Mouse (Mus musculus): Measurements from ENCODE around the gene Mag. TPM values are rescaled to one million over a fixed set of nuclear protein-coding genes. Genes with fewer than 3 reads are reported as not detected.
"Not testable (repeated sequence)": the region's sequence is repeated elsewhere in the genome, so short reads cannot be mapped to it uniquely, and the experiment has no call there.

The Mag gene
- polyA plus RNA-seq, 1 experiment = 0.65 TPM

GRCm38 (mm10) chr7:30940070-30940469 lies 25.4 kb upstream of the Mag start:
- DNase-seq (ENCODE audit: low read depth) = not testable (repeated sequence)

DNA sequence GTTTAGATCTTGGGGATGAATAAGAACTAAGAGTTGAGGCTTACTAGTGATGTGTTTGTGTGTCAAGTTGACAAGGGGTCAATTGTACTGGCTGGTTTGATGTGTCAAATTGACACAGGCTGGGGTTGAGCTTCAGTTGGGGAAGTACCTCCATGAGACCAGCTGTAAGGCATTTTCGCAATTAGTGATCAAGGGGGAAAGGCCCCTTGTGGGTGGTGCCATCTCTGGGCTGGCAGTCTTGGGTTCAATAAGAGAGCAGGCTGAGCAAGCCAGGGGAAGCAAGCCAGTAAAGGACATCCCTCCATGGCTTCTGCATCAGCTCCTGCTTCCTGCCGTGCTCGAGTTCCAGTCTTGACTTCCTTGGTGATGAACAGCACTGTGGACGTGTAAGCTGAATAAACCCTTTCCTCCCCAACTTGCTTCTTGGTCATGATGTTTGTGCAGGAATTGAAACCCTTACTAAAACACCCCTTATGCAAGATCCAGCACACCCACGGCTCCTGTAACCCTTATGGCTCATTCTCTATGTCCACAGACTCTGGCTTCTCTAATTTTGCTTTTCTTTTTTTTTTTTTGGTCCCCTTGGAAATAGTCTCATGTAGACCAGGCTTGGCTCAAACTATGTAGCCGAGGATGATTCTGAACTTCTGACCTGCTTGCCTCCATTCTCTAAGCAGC lies 20.9 kb upstream of the Mag start:
- DNase-seq (ENCODE audit: low read depth) = not testable (repeated sequence)

DNA sequence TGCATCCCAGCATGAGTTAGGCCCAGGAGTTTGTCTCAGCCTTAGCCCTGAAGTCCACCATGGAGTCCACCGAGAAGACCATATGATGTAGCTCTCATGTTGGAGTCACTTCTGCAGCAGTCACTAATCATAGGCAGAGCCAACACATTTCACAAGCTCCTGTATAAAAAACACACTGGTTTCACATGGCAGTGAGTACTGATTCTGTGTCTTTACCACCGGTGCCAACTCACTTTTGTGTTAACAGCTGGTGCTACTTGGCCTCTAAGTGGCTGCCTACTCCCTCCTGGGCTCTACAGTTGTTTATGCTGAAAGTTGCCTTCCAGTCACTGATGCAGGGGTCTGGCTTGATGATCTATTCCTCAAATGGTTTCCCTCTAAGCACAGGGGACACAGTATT lies 9.9 kb upstream of the Mag start, which contains the start of gene Hamp2:
TSS of gene Hamp2 (minus strand) at position 101 of the 400 bp plus-strand sequence.
- DNase-seq (ENCODE audit: low read depth) = not testable (repeated sequence)

- DNase-seq (ENCODE audit: low read depth) = no peak
Observed at GRCm38 (mm10) chr7:30924071-30924470, 9.4 kb upstream of the Mag start.

DNA sequence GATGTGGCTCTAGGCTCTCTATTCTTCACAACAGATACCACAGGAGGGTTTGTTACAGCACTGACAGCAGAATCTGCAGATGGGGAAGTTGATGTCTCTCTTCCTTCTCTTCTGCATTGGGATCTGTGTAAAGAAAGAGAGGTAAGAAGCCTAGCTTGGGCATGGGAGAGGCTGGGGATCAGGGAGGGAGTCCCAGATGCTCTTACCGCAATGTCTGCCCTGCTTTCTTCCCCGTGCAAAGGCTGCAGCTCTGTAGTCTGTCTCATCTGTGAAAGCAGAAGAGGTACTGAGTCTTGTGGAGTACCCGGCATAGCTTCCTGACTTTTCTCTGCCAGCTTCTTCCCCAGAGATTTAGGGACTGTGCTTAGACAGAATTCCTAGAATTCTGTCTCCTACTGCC lies 7.8 kb upstream of the Mag start:
- not testable (repeated sequence) for DNase-seq (ENCODE audit: low read depth)

DNA sequence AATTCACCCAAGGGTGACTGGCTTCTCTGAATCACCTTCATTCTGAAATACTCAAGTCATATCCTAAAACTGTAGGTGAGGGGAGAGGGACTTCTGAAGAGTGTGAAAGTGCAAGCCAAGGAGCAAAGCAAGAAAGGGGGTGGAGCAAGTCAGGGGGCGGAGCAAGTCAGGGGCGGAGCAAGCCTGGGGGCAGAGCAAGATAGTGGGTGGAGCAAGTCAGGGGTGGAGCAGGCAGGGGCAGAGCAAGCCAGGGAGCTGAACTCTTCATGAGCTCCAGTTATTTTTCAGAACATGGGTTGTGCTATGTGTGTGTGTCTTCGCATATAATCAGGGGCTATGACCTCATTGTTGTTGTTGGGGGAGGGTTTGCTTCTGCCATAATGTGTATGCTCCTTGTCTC lies 5.5 kb upstream of the Mag start:
- no peak for DNase-seq (ENCODE audit: low read depth)

GRCm38 (mm10) chr7:30917219-30917618 lies 2.5 kb upstream of the Mag start:
- no peak for DNase-seq (ENCODE audit: low read depth)

DNA sequence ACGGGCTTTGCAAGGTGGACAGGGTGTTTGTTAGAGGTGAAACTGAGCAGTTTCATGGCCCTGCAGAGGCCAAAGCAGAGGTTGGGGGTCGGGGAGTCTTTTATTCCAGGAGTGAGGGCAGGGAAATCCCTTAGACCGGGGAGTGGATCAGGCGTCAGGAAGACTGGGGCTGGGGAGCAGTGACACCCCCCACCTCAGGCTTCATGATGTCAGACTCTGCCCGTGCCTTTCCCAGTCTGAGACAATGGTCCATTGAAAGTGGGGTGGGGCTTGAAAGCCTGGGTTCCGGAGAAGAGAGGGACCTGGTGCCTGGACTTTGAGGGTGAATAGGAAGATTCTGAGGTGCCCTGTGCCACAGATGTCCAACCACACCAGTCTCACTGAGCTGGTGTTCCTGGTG lies 2.0 kb upstream of the Mag start:
- no peak for DNase-seq (ENCODE audit: low read depth)

DNA sequence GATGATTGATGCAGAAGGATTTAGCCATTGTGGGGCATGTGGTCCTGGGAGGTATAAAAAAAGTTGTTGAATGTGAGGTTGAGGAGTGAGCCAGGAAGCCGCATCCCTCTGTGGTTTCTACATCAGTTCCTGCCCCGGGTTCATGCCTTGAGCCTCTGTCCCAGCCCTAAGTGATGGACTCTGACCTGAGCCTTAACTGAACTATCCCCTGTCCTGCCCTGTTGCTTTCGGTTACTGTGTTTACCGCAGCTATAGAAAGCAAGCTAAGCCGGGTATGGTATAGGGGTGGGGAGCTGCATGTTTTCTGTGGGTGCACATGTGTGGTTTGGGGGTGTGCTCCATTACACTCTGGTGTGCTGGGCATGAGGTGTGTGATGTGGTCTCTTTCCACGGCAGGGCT lies 4.9 kb downstream of the Mag start:
- no peak for DNase-seq (ENCODE audit: low read depth)

DNA sequence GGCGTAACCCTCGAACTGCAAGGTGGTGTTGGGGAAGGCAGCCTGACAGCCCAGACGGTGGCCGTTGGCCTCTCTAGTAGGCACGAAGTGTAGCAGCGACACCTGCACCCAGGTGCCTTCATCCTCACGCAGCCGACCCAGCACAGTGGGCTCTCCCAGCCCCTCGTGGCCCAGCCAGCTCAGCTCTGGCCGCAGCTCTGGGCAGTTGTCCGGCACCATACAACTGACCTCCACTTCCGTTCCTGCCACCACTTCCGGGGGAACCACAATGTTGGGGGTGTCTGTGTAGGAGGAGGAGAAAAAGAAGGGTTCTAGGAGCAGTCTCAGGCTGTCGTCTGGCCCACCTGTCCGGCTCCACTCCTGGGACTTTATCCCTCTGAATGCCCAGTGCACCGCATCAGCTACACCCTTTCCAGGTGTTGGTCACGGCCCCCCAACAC lies 5.7 kb downstream of the Mag start:
- no peak for DNase-seq (ENCODE audit: low read depth)

GRCm38 (mm10) chr7:30908277-30908991 lies 6.2 kb downstream of the Mag start:
- no peak for DNase-seq (ENCODE audit: low read depth)

GRCm38 (mm10) chr7:30904042-30904441 lies 10.6 kb downstream of the Mag start:
- no peak for DNase-seq (ENCODE audit: low read depth)

DNA sequence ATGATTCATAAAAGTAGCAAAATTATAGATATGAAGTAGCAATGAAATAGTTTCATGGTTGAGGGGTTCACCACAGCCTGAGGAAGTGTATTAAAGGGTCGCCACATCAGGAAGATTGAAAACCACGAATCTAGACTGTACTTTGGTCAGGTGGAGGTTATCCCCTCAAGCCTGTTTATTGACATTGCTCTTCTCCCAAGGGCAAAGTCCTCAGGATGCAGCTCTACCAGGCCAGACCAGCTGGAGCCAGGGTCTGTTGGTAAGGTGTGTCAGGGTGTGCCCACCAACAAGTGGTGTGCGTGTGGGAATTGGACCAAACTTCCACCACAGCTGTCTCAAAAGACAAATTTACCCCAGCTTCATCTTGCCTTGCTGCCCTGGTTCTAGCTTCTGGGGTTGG lies 19.5 kb downstream of the Mag start:
- DNase-seq (ENCODE audit: low read depth) = no peak

- no peak for DNase-seq (ENCODE audit: low read depth)
Observed at GRCm38 (mm10) chr7:30892515-30892914, 22.2 kb downstream of the Mag start.

DNA sequence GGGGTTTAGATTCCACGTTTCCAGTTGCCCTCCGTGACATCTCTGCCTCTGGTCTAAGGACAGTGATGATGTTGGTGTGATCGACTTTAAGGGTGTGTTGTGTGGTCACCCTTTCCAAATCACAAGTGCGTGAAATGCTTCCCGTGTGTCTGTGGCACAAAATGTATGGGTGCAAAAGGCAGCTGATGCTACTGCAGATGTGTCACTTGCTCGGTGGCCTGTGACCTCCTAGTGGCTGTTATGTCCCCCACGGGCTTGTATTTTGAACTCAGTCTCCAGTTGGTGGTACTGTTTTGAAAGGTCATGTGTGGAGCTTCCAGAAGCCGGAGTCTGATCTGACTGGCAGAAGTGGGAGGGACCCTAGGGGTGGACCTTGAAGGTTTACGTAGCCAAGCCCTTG lies 22.9 kb downstream of the Mag start:
- DNase-seq (ENCODE audit: low read depth) = no peak

- no peak for DNase-seq (ENCODE audit: low read depth)
Observed at GRCm38 (mm10) chr7:30890681-30891080, 24.0 kb downstream of the Mag start.

- no peak for DNase-seq (ENCODE audit: low read depth)
Observed at GRCm38 (mm10) chr7:30888786-30889185, 25.9 kb downstream of the Mag start.

- DNase-seq (ENCODE audit: low read depth) = no peak
Observed at GRCm38 (mm10) chr7:30887568-30888188, 27.0 kb downstream of the Mag start.

DNA sequence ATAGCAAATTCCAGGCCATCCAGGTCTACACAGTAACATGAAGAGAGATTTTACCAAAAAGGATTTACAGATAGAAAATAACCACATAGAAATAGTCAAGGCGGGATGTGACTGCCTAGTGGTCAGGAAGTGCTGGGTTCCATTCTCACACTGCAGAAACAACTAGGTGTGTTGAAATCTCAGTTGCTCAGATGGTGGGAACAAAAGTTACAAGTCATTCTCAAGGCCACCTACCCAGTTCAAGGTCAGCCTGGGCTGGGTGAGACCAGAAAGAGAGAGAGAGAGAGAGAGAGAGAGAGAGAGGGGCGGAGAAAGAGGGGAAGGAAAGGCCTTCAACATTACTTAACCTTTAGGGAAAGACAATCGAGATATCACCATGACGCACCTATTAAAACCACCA lies 27.8 kb downstream of the Mag start:
- no peak for DNase-seq (ENCODE audit: low read depth)

GRCm38 (mm10) chr7:30884047-30884446 lies 30.6 kb downstream of the Mag start:
- DNase-seq (ENCODE audit: low read depth) = no peak

DNA sequence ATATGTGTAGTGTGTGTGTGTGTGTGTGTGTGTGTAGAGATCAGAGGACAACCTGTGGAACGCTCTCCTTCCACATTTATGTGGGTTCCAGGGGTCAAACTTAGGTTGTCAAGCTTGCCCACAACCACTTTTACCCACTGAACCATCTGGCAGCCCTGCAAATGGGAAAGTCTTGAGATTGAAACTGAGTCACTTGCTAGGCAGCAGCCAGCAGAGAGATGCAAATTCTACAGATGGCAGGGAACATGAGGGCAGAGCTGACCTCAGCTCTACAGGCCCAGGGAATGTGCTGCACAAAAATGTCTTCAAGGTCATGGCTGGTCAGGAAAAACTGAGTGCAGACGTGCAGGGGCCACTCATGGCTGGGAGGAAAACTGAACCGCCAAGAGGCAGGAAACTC lies 33.3 kb downstream of the Mag start:
- DNase-seq (ENCODE audit: low read depth) = no peak

GRCm38 (mm10) chr7:30880176-30880575 lies 34.5 kb downstream of the Mag start, which contains the start of gene Cd22:
TSS of gene Cd22 (minus strand) at chr7:30880342.
- no peak for DNase-seq (ENCODE audit: low read depth)

- no peak for DNase-seq (ENCODE audit: low read depth)
Observed at GRCm38 (mm10) chr7:30878950-30879349, 35.7 kb downstream of the Mag start.
